1 mouse cellular context compared by ENCODE assay signal in genomic region chr5:115474174-115474828, GRCm38 (mm10).
TF ChIP-seq lines count a peak whose summit lies in the region.

No protein-coding gene starts in this region.

TF ChIP-seq in CH12.LX, 34 proteins besides CTCF, POLR2A, EP300 and RAD21 (continued from another document):
- TF ChIP-seq IRF4 (IDR thresholded peaks at IDR 0.05; ENCODE audit: low read depth, low read length): 0 out of 2 replicates have a peak, but pooled peaks have one; percentile 6
- no peak for TF ChIP-seq RCOR1 (conservative IDR thresholded peaks at IDR 0.05; ENCODE audit: low read depth, low read length)
- TF ChIP-seq BHLHE40 (IDR thresholded peaks at IDR 0.05; ENCODE audit: low read depth, low read length): no peak
- TF ChIP-seq CHD1 (IDR thresholded peaks at IDR 0.05; ENCODE audit: low read depth, low read length): no peak
- no peak for TF ChIP-seq NELFE (IDR thresholded peaks at IDR 0.05; ENCODE audit: low read depth, low read length)
- no peak for TF ChIP-seq E2F4 (IDR thresholded peaks at IDR 0.05; ENCODE audit: insufficient replicate concordance, low read depth, low read length)
- TF ChIP-seq UBTF (IDR thresholded peaks at IDR 0.05; ENCODE audit: low read depth, low read length): no peak
- peak; percentile 2; the same call in 1 of the 2 replicates for TF ChIP-seq USF1 (IDR thresholded peaks at IDR 0.05; ENCODE audit: low read depth, low read length)
- peak; percentile 59; the same call in 1 of the 2 replicates for TF ChIP-seq SIN3A (IDR thresholded peaks at IDR 0.05; ENCODE audit: low read length)
- TF ChIP-seq MAZ (IDR thresholded peaks at IDR 0.05; ENCODE audit: low read depth, low read length): no peak
- TF ChIP-seq ZMIZ1 (IDR thresholded peaks at IDR 0.05; ENCODE audit: low read depth, low read length): no peak
- no peak for TF ChIP-seq KAT2A (IDR thresholded peaks at IDR 0.05; ENCODE audit: insufficient replicate concordance, low read length)
- TF ChIP-seq PAX5 (IDR thresholded peaks at IDR 0.05; ENCODE audit: low read length): no peak
- TF ChIP-seq MAFK (IDR thresholded peaks at IDR 0.05; ENCODE audit: insufficient replicate concordance, low read length): no peak
- no peak for TF ChIP-seq MAX (IDR thresholded peaks at IDR 0.05; ENCODE audit: low read length)
- no peak for TF ChIP-seq TBP (conservative IDR thresholded peaks at IDR 0.05; ENCODE audit: low read depth, low read length)
- peak; percentile 19; the same call in 1 of the 2 replicates for TF ChIP-seq HCFC1 (IDR thresholded peaks at IDR 0.05; ENCODE audit: low read depth, low read length)
- no peak for TF ChIP-seq ZC3H11A (IDR thresholded peaks at IDR 0.05; ENCODE audit: low read depth, low read length)
- no peak for TF ChIP-seq ETS1 (conservative IDR thresholded peaks at IDR 0.05; ENCODE audit: low read depth, low read length)
- no peak for TF ChIP-seq GABPA (IDR thresholded peaks at IDR 0.05; ENCODE audit: insufficient replicate concordance, low read depth, low read length)
- no peak for TF ChIP-seq JUN (IDR thresholded peaks at IDR 0.05; ENCODE audit: insufficient read depth, low read depth, low read length)
- TF ChIP-seq JUND (conservative IDR thresholded peaks at IDR 0.05; ENCODE audit: low read depth, low read length): no peak
